Mouse (Mus musculus) hindbrain, embryonic 11.5 days (tissue): ENCODE data around the gene Mrpl54. TPM values are rescaled to one million over a fixed set of nuclear protein-coding genes. Genes with fewer than 3 reads are reported as not detected.

Experiments
- ATAC-seq: fragments of 200-750 bp; cut with Nextera tagmentation; 2 replicates; pipeline ENCODE4 v1.8.0; 2017; ENCODE audit warnings: mild to moderate bottlenecking, moderate TSS enrichment, moderate library complexity; ENCODE audit not compliant: low FRiP score
- DNase-seq: peaks from one replicate; pipeline ENCODE4 v3.0.0-alpha.2; 2015; ENCODE audit warnings: low spot score
- H3K27ac ChIP-seq: fragments of 300-500 bp; sonication (generic); 2 replicates; pipeline ENCODE4 v1.5.1; 2014; ENCODE audit warnings: mild to moderate bottlenecking, low read depth, low read length
- H3K27me3 ChIP-seq: fragments of 300-500 bp; sonication (generic); 2 replicates; pipeline ENCODE4 v1.6.1; 2014; ENCODE audit warnings: mild to moderate bottlenecking, low read length, moderate library complexity, mixed read lengths; ENCODE audit not compliant: control insufficient read depth, insufficient read depth
- H3K36me3 ChIP-seq: fragments of 300-500 bp; sonication (generic); 2 replicates; pipeline ENCODE4 v1.6.1; 2014; ENCODE audit warnings: mild to moderate bottlenecking, low read length, moderate library complexity, mixed read lengths; ENCODE audit not compliant: control insufficient read depth, insufficient read depth
- H3K4me1 ChIP-seq: fragments of 300-500 bp; sonication (generic); replicated peaks from 2 replicates; pipeline ENCODE4 v1.6.1; 2014; ENCODE audit warnings: low read length, mixed read lengths; ENCODE audit not compliant: control insufficient read depth, insufficient read depth
- H3K4me2 ChIP-seq: fragments of 300-500 bp; sonication (generic); replicated peaks from 2 replicates; pipeline ENCODE4 v1.6.1; 2014; ENCODE audit warnings: mild to moderate bottlenecking, low read depth, low read length
- H3K4me3 ChIP-seq: fragments of 300-500 bp; sonication (generic); 2 replicates; pipeline ENCODE4 v1.5.1; 2014; ENCODE audit warnings: low read depth, low read length
- H3K9ac ChIP-seq: fragments of 300-500 bp; sonication (generic); 2 replicates; pipeline ENCODE4 v1.6.1; 2014; ENCODE audit warnings: low read depth, low read length
- H3K9me3 ChIP-seq: fragments of 300-500 bp; sonication (generic); 2 replicates; pipeline ENCODE4 v1.6.1; 2016; ENCODE audit warnings: low read length; ENCODE audit not compliant: control insufficient read depth
- WGBS: fragments of 180-500 bp; shearing (Covaris S2); extraction: QIAGEN DNeasy Blood & Tissue Kit; methylation state at CpG from one replicate; pipeline ENCODE4 v1.1.7; 2014; 5-methylcytosine and 5-hydroxymethylcytosine counted together
- polyA plus RNA-seq: library from polyadenylated mRNA; unstranded; fragments of >200 nt; fragmentation: Nextera tagmentation; extraction: Ambion mirVana; gene quantifications from 2 replicates; pipeline ENCODE4 v1.2.1, GENCODE M21; 2014

Gene Mrpl54
- polyA plus RNA-seq, 1 experiment from 2014 or later = 182 TPM

GRCm38 (mm10) chr10:81298369-81299100 lies 31.8 kb upstream of the Mrpl54 start:
- no peaks in the 10 kb centered on the region for H3K27me3 ChIP-seq
- no peaks in the 10 kb centered on the region for H3K9me3 ChIP-seq
- 94% methylated on average over 17 of the region's 17 CpGs for WGBS
- H3K4me1 ChIP-seq = peaks cover 7% of the 10 kb centered on the region; the same call in 1 of the 2 replicates
- H3K4me3 ChIP-seq = no peak overlapping the region
- no peaks in the 10 kb centered on the region for H3K36me3 ChIP-seq
- no peak for ATAC-seq
- H3K27ac ChIP-seq = no peak overlapping the region
- DNase-seq = no peak
- H3K4me2 ChIP-seq = no peak overlapping the region
- no peak overlapping the region for H3K9ac ChIP-seq

DNA sequence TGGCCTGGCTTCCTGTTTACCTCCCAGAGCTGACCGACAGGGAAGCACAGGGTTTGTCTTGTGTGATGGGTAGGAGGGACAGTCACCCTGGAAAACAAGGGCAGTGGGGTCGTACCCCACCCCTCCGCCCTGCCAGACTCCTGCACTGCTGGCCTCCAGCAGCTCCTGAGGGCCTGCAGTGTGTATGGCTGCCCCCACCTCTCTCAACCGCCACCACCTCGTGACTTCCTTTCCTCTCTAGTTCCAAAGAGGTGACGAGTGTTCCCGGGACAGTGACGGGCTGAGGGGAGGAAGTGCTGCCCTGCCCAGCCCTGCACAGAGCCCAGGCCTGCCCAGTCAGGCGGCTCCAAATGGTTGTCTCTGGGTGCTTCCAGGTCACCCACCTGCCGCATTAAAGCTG lies 31.1 kb upstream of the Mrpl54 start:
- Histone ChIP-seq H3K4me3 (no peak overlapping the region), H3K27ac (no peak overlapping the region), H3K36me3 (no peaks in the 10 kb centered on the region), H3K27me3 (no peaks in the 10 kb centered on the region), H3K9ac (no peak overlapping the region), H3K9me3 (no peaks in the 10 kb centered on the region), H3K4me2 (no peak overlapping the region), H3K4me1 (peaks cover 7% of the 10 kb centered on the region; the same call in 1 of the 2 replicates)
- WGBS = 61% methylated on average over 10 of the region's 10 CpGs
- ATAC-seq (no peak), DNase-seq (no peak)

DNA sequence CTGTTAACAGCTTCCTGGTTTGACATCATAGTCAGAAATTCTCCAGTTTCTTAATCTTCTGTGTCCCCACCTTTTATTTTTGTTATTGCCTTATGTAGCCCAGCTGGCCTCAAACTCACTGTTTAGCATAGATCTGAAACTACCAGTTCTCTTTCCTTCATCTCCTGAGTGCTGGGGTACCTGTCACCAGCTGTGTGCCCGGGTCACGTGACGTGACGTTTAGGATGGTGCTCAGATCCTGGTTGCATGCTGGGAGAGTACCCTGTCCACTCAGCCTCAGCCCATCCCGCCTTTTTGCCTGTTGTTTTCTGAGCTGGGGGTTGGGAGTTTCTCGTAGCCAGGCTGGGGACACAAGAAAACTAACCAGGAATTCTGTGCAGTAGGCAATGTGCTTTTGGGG lies 30.5 kb upstream of the Mrpl54 start:
- no peak for ATAC-seq
- no peak for DNase-seq
- no peaks in the 10 kb centered on the region for H3K9me3 ChIP-seq
- no peaks in the 10 kb centered on the region for H3K27me3 ChIP-seq
- no peak overlapping the region for H3K9ac ChIP-seq
- WGBS = 73% methylated on average over 6 of the region's 6 CpGs
- H3K4me3 ChIP-seq = no peak overlapping the region
- H3K4me2 ChIP-seq = no peak overlapping the region
- no peak overlapping the region for H3K27ac ChIP-seq
- peaks cover 7% of the 10 kb centered on the region; the same call in 1 of the 2 replicates for H3K4me1 ChIP-seq
- no peaks in the 10 kb centered on the region for H3K36me3 ChIP-seq

GRCm38 (mm10) chr10:81295185-81295584 lies 28.5 kb upstream of the Mrpl54 start:
- H3K27ac ChIP-seq = no peak overlapping the region
- ATAC-seq (no peak), DNase-seq (no peak)
- H3K27me3 ChIP-seq = peaks cover 15% of the 10 kb centered on the region
- H3K9ac ChIP-seq = no peak overlapping the region
- peaks cover 7% of the 10 kb centered on the region; the same call in 1 of the 2 replicates for H3K4me1 ChIP-seq
- no peak overlapping the region for H3K4me3 ChIP-seq
- no peaks in the 10 kb centered on the region for H3K9me3 ChIP-seq
- WGBS = 93% methylated on average over 6 of the region's 6 CpGs
- H3K4me2 ChIP-seq = no peak overlapping the region
- no peaks in the 10 kb centered on the region for H3K36me3 ChIP-seq

- Histone ChIP-seq H3K27ac (no peak overlapping the region), H3K4me2 (peak overlapping the region; percentile 89), H3K9me3 (no peaks in the 10 kb centered on the region), H3K36me3 (no peaks in the 10 kb centered on the region), H3K9ac (no peak overlapping the region; the same call in 1 of the 2 replicates), H3K4me1 (peaks cover 7% of the 10 kb centered on the region; the same call in 1 of the 2 replicates), H3K4me3 (peak overlapping the region; percentile 83), H3K27me3 (peaks cover 19% of the 10 kb centered on the region)
- ATAC-seq = no peak
- 68% methylated on average over 8 of the region's 8 CpGs for WGBS
- DNase-seq = no peak
Measured at GRCm38 (mm10) chr10:81294442-81294841, 27.7 kb upstream of the Mrpl54 start.

- peak overlapping the region; percentile 87 for H3K9ac ChIP-seq
- peak overlapping the region; percentile 88 for H3K27ac ChIP-seq
- H3K36me3 ChIP-seq = no peaks in the 10 kb centered on the region
- peaks cover 7% of the 10 kb centered on the region; the same call in 1 of the 2 replicates for H3K4me1 ChIP-seq
- no peaks in the 10 kb centered on the region for H3K9me3 ChIP-seq
- peaks cover 19% of the 10 kb centered on the region for H3K27me3 ChIP-seq
- ATAC-seq (peak; percentile 9; the same call in 1 of the 2 replicates), DNase-seq (no peak)
- peak overlapping the region; percentile 89 for H3K4me2 ChIP-seq
- WGBS = 3% methylated on average over 25 of the region's 25 CpGs
- H3K4me3 ChIP-seq = peak overlapping the region; percentile 83
Measured at GRCm38 (mm10) chr10:81293334-81294030, 26.7 kb upstream of the Mrpl54 start.

GRCm38 (mm10) chr10:81292554-81293333 lies 26.0 kb upstream of the Mrpl54 start, which contains the start of gene Pip5k1c:
Gene Pip5k1c (plus strand): TSS chr10:81292963.
- ATAC-seq = peak; percentile 94
- H3K4me3 ChIP-seq = peak within 1 kb of the TSS; percentile 83
- under 1% methylated on average over 63 of the region's 80 CpGs for WGBS
- peak; percentile 100 for DNase-seq
- no peaks in the 10 kb centered on the region for H3K36me3 ChIP-seq
- H3K9ac ChIP-seq = peak within 1 kb of the TSS; percentile 87
- H3K4me2 ChIP-seq = peak within 1 kb of the TSS; percentile 89
- peaks cover 19% of the 10 kb centered on the region for H3K27me3 ChIP-seq
- peak within 1 kb of the TSS; percentile 88 for H3K27ac ChIP-seq
- H3K9me3 ChIP-seq = no peaks in the 10 kb centered on the region
- H3K4me1 ChIP-seq = peaks cover 7% of the 10 kb centered on the region; the same call in 1 of the 2 replicates

DNA sequence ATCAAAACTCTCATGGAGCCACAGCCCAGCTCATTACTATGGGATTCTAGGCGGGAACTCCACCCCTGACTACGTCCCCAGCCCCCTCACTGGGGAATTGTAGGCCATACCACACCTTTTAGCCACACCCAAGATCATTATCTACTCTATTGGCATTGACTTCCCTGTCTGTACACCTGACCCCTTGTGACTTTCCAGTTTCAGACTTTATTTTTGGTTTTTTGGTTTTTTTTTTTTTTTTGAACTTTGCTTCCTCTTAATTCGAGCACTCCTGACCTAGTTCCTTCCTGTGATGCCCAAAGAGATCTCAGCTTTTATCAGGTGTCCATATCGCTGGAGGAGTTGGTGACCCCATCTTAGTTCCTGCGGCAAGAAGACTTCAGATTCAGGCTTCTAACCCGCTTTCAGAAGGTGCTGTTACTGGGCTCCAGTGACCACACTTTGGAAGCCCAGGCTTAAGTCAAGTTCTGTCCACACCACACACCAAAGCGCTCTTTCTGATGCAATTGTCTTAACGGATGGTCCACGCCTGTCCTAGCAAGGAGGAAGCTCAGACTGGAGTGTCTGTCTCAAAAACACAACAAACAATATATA lies 24.9 kb upstream of the Mrpl54 start, which contains the start of gene Tjp3:
Gene Tjp3 (minus strand): TSS at position 71 of the 594 bp plus-strand sequence.
- Histone ChIP-seq H3K4me2 (no peak within 1 kb of the TSS), H3K4me1 (peaks cover 7% of the 10 kb centered on the region; the same call in 1 of the 2 replicates), H3K4me3 (no peak within 1 kb of the TSS; the same call in 1 of the 2 replicates), H3K9ac (no peak within 1 kb of the TSS), H3K27ac (no peak within 1 kb of the TSS), H3K27me3 (peaks cover 21% of the 10 kb centered on the region), H3K9me3 (no peaks in the 10 kb centered on the region), H3K36me3 (no peaks in the 10 kb centered on the region)
- ATAC-seq (no peak), DNase-seq (no peak)
- WGBS = 75% methylated on average over 9 of the region's 9 CpGs
